Mouse (Mus musculus) lung, postnatal 0 days (tissue): ENCODE data around the gene Kpna2. TPM values are rescaled to one million over a fixed set of nuclear protein-coding genes. Genes with fewer than 3 reads are reported as not detected.

Experiments used
- ATAC-seq: fragments of 200-750 bp; cut with Nextera tagmentation; 2 replicates; pipeline ENCODE4 v1.8.0; 2017; ENCODE audit warnings: moderate library complexity
- DNase-seq: peaks from one replicate; pipeline ENCODE4 v3.0.0-alpha.2; 2016; ENCODE audit warnings: low spot score
- H3K27ac ChIP-seq: fragments of 300-500 bp; sonication (generic); 2 replicates; pipeline ENCODE4 v1.5.1; 2014; ENCODE audit warnings: antibody characterized with exemption, mild to moderate bottlenecking, low read length, mixed read lengths
- H3K27me3 ChIP-seq: fragments of 300-500 bp; sonication (generic); replicated peaks from 2 replicates; pipeline ENCODE4 v1.6.1; 2014; ENCODE audit warnings: low read length, mixed read lengths; ENCODE audit not compliant: insufficient read depth
- H3K36me3 ChIP-seq: fragments of 300-500 bp; sonication (generic); 2 replicates; pipeline ENCODE4 v1.6.1; 2014; ENCODE audit warnings: low read length, mixed read lengths; ENCODE audit not compliant: insufficient read depth
- H3K4me1 ChIP-seq: fragments of 300-500 bp; sonication (generic); 2 replicates; pipeline ENCODE4 v1.6.1; 2014; ENCODE audit warnings: antibody characterized with exemption, low read depth, low read length, mixed read lengths; ENCODE audit not compliant: insufficient read depth
- H3K4me2 ChIP-seq: fragments of 300-500 bp; sonication (generic); replicated peaks from 2 replicates; pipeline ENCODE4 v1.6.1; 2014; ENCODE audit warnings: low read depth, mild to moderate bottlenecking, low read length, moderate library complexity, mixed read lengths
- H3K4me3 ChIP-seq: fragments of 300-500 bp; sonication (generic); 2 replicates; pipeline ENCODE4 v1.5.1; 2014; ENCODE audit warnings: low read depth, low read length
- H3K9ac ChIP-seq: fragments of 300-500 bp; sonication (generic); replicated peaks from 2 replicates; pipeline ENCODE4 v1.6.1; 2014; ENCODE audit warnings: low read depth, mild to moderate bottlenecking
- H3K9me3 ChIP-seq: fragments of 300-500 bp; sonication (generic); 2 replicates; pipeline ENCODE4 v1.6.1; 2016; ENCODE audit warnings: low read length, mixed read lengths
- CTCF ChIP-seq: IDR thresholded peaks from 2 replicates; pipeline ENCODE4 v1.5.1; 2016; ENCODE audit warnings: antibody characterized with exemption, mild to moderate bottlenecking
- EP300 ChIP-seq: IDR thresholded peaks from 2 replicates; pipeline ENCODE4 v1.6.1; 2016; ENCODE audit warnings: antibody characterized with exemption, mild to moderate bottlenecking, control low read depth
- WGBS: fragments of 180-500 bp; shearing (Covaris S2); extraction: QIAGEN DNeasy Blood & Tissue Kit; methylation state at CpG from one replicate; pipeline ENCODE4 v1.1.7; 2014; 5-methylcytosine and 5-hydroxymethylcytosine counted together
- polyA plus RNA-seq: library from polyadenylated mRNA; unstranded; fragments of >200 nt; fragmentation: Nextera tagmentation; extraction: Ambion mirVana; gene quantifications from 2 replicates; pipeline ENCODE4 v1.2.1, GENCODE M21; 2015

Kpna2 gene
- polyA plus RNA-seq, 1 experiment from 2014 or later: 83.6 TPM

- no peak for ATAC-seq
- Histone ChIP-seq H3K27me3 (no peaks in the 10 kb centered on the region), H3K9ac (no peak overlapping the region), H3K27ac (no peak overlapping the region), H3K4me3 (no peak overlapping the region), H3K4me2 (no peak overlapping the region), H3K9me3 (no peaks in the 10 kb centered on the region), H3K4me1 (peaks cover 3% of the 10 kb centered on the region; the same call in 1 of the 2 replicates), H3K36me3 (no peaks in the 10 kb centered on the region)
- WGBS: 62% methylated on average over 9 of the region's 9 CpGs
- no peak for TF ChIP-seq CTCF
- no peak for TF ChIP-seq EP300
- DNase-seq: no peak
Observed at GRCm38 (mm10) chr11:106954116-106954515, 45.2 kb downstream of the Kpna2 start.

Other genes starting within 250 kb of the Kpna2 start
- 163 and 172 TPM in 2 replicates for gene Pecam1, start 248.9 kb downstream of the Kpna2 start, polyA plus RNA-seq
- 2.5 and 4.1 TPM in 2 replicates for gene Milr1, start 248.3 kb downstream of the Kpna2 start, polyA plus RNA-seq
- 9.0 and 9.1 TPM in 2 replicates for gene Polg2, start 220.0 kb downstream of the Kpna2 start, polyA plus RNA-seq
- gene Ddx5, start 210.4 kb downstream of the Kpna2 start, polyA plus RNA-seq: 296 and 352 TPM in 2 replicates
- gene Cep95, start 210.3 kb downstream of the Kpna2 start, polyA plus RNA-seq: 9.5 and 12.1 TPM in 2 replicates
- 20.0 and 22.3 TPM in 2 replicates for gene Smurf2, start 78.8 kb downstream of the Kpna2 start, polyA plus RNA-seq
- gene 1810010H24Rik, start 26.1 kb upstream of the Kpna2 start, polyA plus RNA-seq: 51.8 and 56.2 TPM in 2 replicates
- 19.8 and 23.0 TPM in 2 replicates for gene Bptf, start 132.6 kb upstream of the Kpna2 start, polyA plus RNA-seq
- 15.5 and 18.4 TPM in 2 replicates for gene Nol11, start 189.8 kb upstream of the Kpna2 start, polyA plus RNA-seq